Mouse (Mus musculus) lung, postnatal 0 days (tissue): ENCODE data around the gene Smpx.

Experiments used
- CTCF ChIP-seq: IDR thresholded peaks from 2 replicates; pipeline ENCODE4 v1.5.1; 2016; ENCODE audit warnings: antibody characterized with exemption, mild to moderate bottlenecking
- EP300 ChIP-seq: IDR thresholded peaks from 2 replicates; pipeline ENCODE4 v1.6.1; 2016; ENCODE audit warnings: antibody characterized with exemption, mild to moderate bottlenecking, control low read depth

DNA sequence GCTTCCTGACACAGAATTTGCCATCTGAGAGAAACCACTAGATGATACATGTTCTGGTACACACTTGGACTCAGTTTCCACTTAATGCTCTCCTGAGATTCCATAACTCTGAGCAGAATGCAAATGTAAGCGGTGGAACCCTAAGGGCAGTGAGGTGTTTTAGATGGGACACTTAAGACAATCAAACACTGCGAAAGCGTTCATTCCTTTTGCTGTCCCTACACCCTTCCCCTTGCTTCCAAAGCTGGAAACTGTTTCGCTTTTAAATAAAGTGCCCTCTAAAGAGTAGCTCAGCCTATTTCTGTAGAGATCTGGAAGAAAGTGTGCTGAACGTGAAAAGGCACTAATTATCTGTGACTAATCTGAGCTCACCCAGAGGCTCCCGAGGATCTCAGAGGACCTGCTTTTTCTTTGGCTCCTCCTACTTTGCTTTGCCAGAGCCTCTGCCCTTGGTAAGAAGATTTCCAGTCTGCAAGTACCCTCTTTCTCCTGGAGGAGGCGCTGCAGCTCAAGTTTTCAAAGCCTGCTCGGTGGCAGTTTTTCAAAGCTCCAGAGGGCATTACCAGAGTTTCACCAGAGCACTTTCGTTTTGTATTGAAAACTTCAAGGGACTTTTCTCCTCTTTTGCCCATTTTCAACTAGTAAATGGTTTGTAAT, 33.1 kb downstream of the Smpx start:
- TF ChIP-seq CTCF (peak; percentile 74), EP300 (no peak)
